21 mouse cellular contexts compared by ENCODE assay signal in the genomic region with DNA sequence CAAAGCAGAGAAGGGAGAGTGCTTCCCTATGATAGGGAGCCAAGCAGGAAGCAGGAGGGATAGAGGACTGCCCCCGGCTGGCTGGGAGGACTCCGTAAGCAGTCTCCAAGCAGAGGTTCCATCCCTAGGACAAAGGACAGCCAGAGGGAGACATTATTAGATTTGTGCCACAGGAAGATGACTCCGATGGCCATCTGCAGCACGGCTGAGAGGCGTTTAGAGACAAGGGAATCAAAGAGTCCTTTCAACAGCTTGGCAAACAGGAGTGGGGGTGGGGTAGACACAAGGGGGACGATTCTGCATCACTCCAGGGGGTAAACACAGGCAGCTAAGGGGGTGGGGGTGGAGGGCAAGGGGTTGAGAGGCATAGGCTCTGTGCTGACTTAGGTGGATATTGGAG.
DNase-seq lines count a peak whose midpoint lies in the region; ATAC-seq lines count a peak whose summit lies in the region.
"Had no signal": no experiment of that assay in that cellular context is flagged by ENCODE, and none has a peak within 500 bp of the region (broad histone marks: within the 10 kb centered on the region; RNA-seq: fewer than 3 reads in every experiment).

No protein-coding gene starts in this region.

- H3K36me3 ChIP-seq in hindbrain, embryonic 10.5 days, result no peaks in the 10 kb centered on the region
- H3K36me3 ChIP-seq in hindbrain, embryonic 12.5 days, result no peaks in the 10 kb centered on the region
- no peaks in the 10 kb centered on the region for H3K36me3 ChIP-seq in neural tube, embryonic 15.5 days
- H3K36me3 ChIP-seq in embryonic facial prominence, embryonic 11.5 days (replicated peaks; ENCODE audit: control insufficient read depth, insufficient read depth, low read depth, low read length), result no peaks in the 10 kb centered on the region
- H3K36me3 ChIP-seq: embryonic facial prominence, embryonic 12.5 days; forebrain, embryonic 12.5 days; G1E had no signal

- no peak for ATAC-seq in hindbrain, embryonic 12.5 days (ENCODE audit: low FRiP score)
- ATAC-seq in neural tube, embryonic 15.5 days (ENCODE audit: low FRiP score), result no peak
- ATAC-seq in embryonic facial prominence, embryonic 11.5 days (replicated peaks; ENCODE audit: insufficient number of reproducible peaks, low FRiP score, low TSS enrichment, low read depth), result no peak
- ATAC-seq: liver, postnatal 0 days; lung, postnatal 0 days had no signal

- no peaks in the 10 kb centered on the region for H3K27me3 ChIP-seq in hindbrain, embryonic 10.5 days (ENCODE audit: insufficient read depth, poor library complexity, severe bottlenecking)
- no peaks in the 10 kb centered on the region for H3K27me3 ChIP-seq in hindbrain, embryonic 12.5 days
- no peaks in the 10 kb centered on the region for H3K27me3 ChIP-seq in neural tube, embryonic 15.5 days (replicated peaks)
- no peaks in the 10 kb centered on the region for H3K27me3 ChIP-seq in embryonic facial prominence, embryonic 11.5 days (ENCODE audit: control insufficient read depth, insufficient read depth, low read length)
- H3K27me3 ChIP-seq: CH12.LX; embryonic facial prominence, embryonic 12.5 days had no signal

- no peaks in the 10 kb centered on the region for H3K9me3 ChIP-seq in hindbrain, embryonic 10.5 days
- no peaks in the 10 kb centered on the region for H3K9me3 ChIP-seq in hindbrain, embryonic 12.5 days (replicated peaks)
- H3K9me3 ChIP-seq in neural tube, embryonic 15.5 days (replicated peaks), result no peaks in the 10 kb centered on the region
- no peaks in the 10 kb centered on the region for H3K9me3 ChIP-seq in embryonic facial prominence, embryonic 11.5 days (replicated peaks; ENCODE audit: control insufficient read depth, low read length)
- H3K9me3 ChIP-seq: embryonic facial prominence, embryonic 12.5 days; forebrain, embryonic 12.5 days had no signal

- 16% methylated on average over 6 of the region's 6 CpGs for WGBS in hindbrain, embryonic 10.5 days
- WGBS in hindbrain, embryonic 12.5 days, result 14% methylated on average over 6 of the region's 6 CpGs
- WGBS in neural tube, embryonic 15.5 days, result 16% methylated on average over 6 of the region's 6 CpGs
- 16% methylated on average over 6 of the region's 6 CpGs for WGBS in embryonic facial prominence, embryonic 11.5 days

- H3K4me1 ChIP-seq in hindbrain, embryonic 10.5 days (replicated peaks), result peaks cover 31% of the 10 kb centered on the region
- peaks cover 10% of the 10 kb centered on the region for H3K4me1 ChIP-seq in hindbrain, embryonic 12.5 days
- no peaks in the 10 kb centered on the region for H3K4me1 ChIP-seq in neural tube, embryonic 15.5 days
- 0 out of 2 replicates have a peak, but pooled peaks cover 4% of the 10 kb centered on the region for H3K4me1 ChIP-seq in embryonic facial prominence, embryonic 11.5 days (ENCODE audit: control insufficient read depth, insufficient read depth, low read length)

- DNase-seq in hindbrain, embryonic 10.5 days (ENCODE audit: low spot score), result peak; percentile 37
- DNase-seq in neural tube, embryonic 10.5 days (ENCODE audit: extremely low spot score, low spot score), result peak; percentile 15
- DNase-seq in embryonic facial prominence, embryonic 11.5 days (ENCODE audit: low spot score), result peak; percentile 12
- DNase-seq in cerebellum, adult 8-10 months, result no peak
- no peak for DNase-seq in gastrocnemius, postnatal 14 days
- DNase-seq: adrenal gland, adult 2 months; B cell, adult 2 months; gastrocnemius, adult 2 months; kidney, adult 9 months; kidney, postnatal 14 days; liver, postnatal 0 days; midbrain, embryonic 14.5 days had no signal

- no peak overlapping the region for H3K4me2 ChIP-seq in hindbrain, embryonic 12.5 days (replicated peaks)
- H3K4me2 ChIP-seq in neural tube, embryonic 15.5 days, result no peak overlapping the region
- no peak overlapping the region for H3K4me2 ChIP-seq in embryonic facial prominence, embryonic 11.5 days (ENCODE audit: low read depth, low read length)
- H3K4me2 ChIP-seq: embryonic facial prominence, embryonic 12.5 days; forebrain, embryonic 12.5 days; liver, embryonic 11.5 days had no signal

- intact Hi-C loops in gastrocnemius, postnatal 14 days (cut with DNase I; ENCODE audit: low total_unique reads), result no loop called here

- no peak overlapping the region for H3K4me3 ChIP-seq in hindbrain, embryonic 10.5 days
- H3K4me3 ChIP-seq in hindbrain, embryonic 12.5 days, result no peak overlapping the region
- H3K4me3 ChIP-seq in neural tube, embryonic 15.5 days (replicated peaks), result no peak overlapping the region
- no peak overlapping the region for H3K4me3 ChIP-seq in embryonic facial prominence, embryonic 11.5 days (ENCODE audit: low read depth, low read length)
- H3K4me3 ChIP-seq: embryonic facial prominence, embryonic 12.5 days; forebrain, embryonic 12.5 days; gastrocnemius, adult 2 months had no signal

- no peak overlapping the region for H3K9ac ChIP-seq in hindbrain, embryonic 12.5 days
- no peak overlapping the region for H3K9ac ChIP-seq in neural tube, embryonic 15.5 days (replicated peaks)
- no peak overlapping the region for H3K9ac ChIP-seq in embryonic facial prominence, embryonic 11.5 days (replicated peaks; ENCODE audit: low read length)
- H3K9ac ChIP-seq: embryonic facial prominence, embryonic 12.5 days; forebrain, embryonic 12.5 days; liver, postnatal 0 days had no signal

- peak overlapping the region; percentile 77 for H3K27ac ChIP-seq in hindbrain, embryonic 10.5 days
- H3K27ac ChIP-seq in hindbrain, embryonic 12.5 days, result no peak overlapping the region
- no peak overlapping the region for H3K27ac ChIP-seq in neural tube, embryonic 15.5 days (replicated peaks)
- H3K27ac ChIP-seq in embryonic facial prominence, embryonic 11.5 days (replicated peaks; ENCODE audit: low read depth, low read length), result no peak overlapping the region
- H3K27ac ChIP-seq: embryonic facial prominence, embryonic 12.5 days; forebrain, embryonic 12.5 days; gastrocnemius, adult 2 months; macrophage had no signal

Comparison
In these comparisons a context has a peak if more than half of its experiments do, and no peak if none do; other contexts are left out.
1. DNase-seq: peak in hindbrain, embryonic 10.5 days (single experiment), neural tube, embryonic 10.5 days (single experiment) and embryonic facial prominence, embryonic 11.5 days (single experiment); none in cerebellum, adult 8-10 months (single experiment) and gastrocnemius, postnatal 14 days (single experiment).